Mouse (Mus musculus) spleen, adult 2 months (tissue): ENCODE measurements around the gene Ctrc. TPM values are rescaled to one million over a fixed set of nuclear protein-coding genes. Genes with fewer than 3 reads are reported as not detected.

Experiments used
- DNase-seq, 2 experiments: peaks; one replicate each; pipeline versions ENCODE4 v3.0.0 to v3.0.0-alpha.2; 2012 to 2021; ENCODE audit warnings: low spot score in 2 of 2, low read depth in 1 of 2
- H3K27ac ChIP-seq: fragments of 200-500 bp; 2 replicates; pipeline ENCODE4 v1.5.1; 2012; ENCODE audit warnings: low read length, inconsistent platforms; ENCODE audit not compliant: insufficient read depth
- H3K27me3 ChIP-seq: fragments of 200-500 bp; 2 replicates; pipeline ENCODE4 v1.6.1; 2012; ENCODE audit warnings: mild to moderate bottlenecking, moderate library complexity, low read length, inconsistent platforms; ENCODE audit not compliant: control insufficient read depth, insufficient read depth
- H3K36me3 ChIP-seq: fragments of 200-500 bp; 2 replicates; pipeline ENCODE4 v1.6.1; 2012; ENCODE audit warnings: mild to moderate bottlenecking, low read length, inconsistent platforms; ENCODE audit not compliant: control insufficient read depth, insufficient read depth
- H3K4me1 ChIP-seq: fragments of 200-500 bp; 2 replicates; pipeline ENCODE4 v1.6.1; 2011; ENCODE audit warnings: inconsistent platforms; ENCODE audit not compliant: control insufficient read depth, insufficient read depth, insufficient read length
- H3K4me3 ChIP-seq: fragments of 200-500 bp; 2 replicates; pipeline ENCODE4 v1.5.1; 2011; ENCODE audit warnings: mild to moderate bottlenecking, inconsistent platforms; ENCODE audit not compliant: insufficient read depth, insufficient read length; ENCODE audit errors: extremely low read depth
- CTCF ChIP-seq: fragments of 200-500 bp; IDR thresholded peaks from 2 replicates; pipeline ENCODE4 v1.5.1; 2011; ENCODE audit warnings: mild to moderate bottlenecking, inconsistent platforms; ENCODE audit not compliant: insufficient read depth, insufficient read length, insufficient replicate concordance; ENCODE audit errors: extremely low read depth
- POLR2A ChIP-seq: fragments of 200-500 bp; IDR thresholded peaks from 2 replicates; pipeline ENCODE4 v1.6.1; 2011; ENCODE audit warnings: low read depth, low read length, inconsistent platforms
- WGBS: fragments of 180-500 bp; shearing (Covaris S2); methylation state at CpG from one replicate; pipeline ENCODE4 v1.1.7; 2018; 5-methylcytosine and 5-hydroxymethylcytosine counted together
- polyA plus RNA-seq: library from polyadenylated mRNA; depleted of rRNA; stranded (reverse); fragments of >200 nt; gene quantifications from 2 replicates; pipeline ENCODE4 v1.2.3, GENCODE M21; 2012

The Ctrc gene
- polyA plus RNA-seq, 1 experiment, result 1,887 TPM

DNA sequence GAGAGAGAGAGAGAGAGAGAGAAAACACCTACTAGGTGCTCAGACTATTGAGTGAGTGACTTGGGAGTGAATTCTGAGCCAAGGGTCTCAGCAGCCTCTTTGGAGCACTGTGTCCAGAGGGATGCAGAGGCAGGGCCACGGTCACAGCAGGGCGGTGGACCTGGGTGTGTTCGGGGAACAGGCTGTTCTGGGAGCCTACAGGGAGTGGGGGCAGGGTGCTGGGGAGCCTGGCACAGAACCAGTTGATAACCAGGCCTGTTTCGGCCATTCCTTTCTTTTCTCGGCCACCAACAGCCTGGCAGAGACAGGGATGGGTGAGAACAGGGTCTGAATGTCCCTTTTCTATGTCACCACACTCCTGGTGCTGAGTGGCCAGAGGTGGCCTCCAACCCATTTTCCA is 16.7 kb upstream of the Ctrc start:
- TF ChIP-seq POLR2A (no peak), CTCF (no peak)
- WGBS, result 87% methylated on average over 5 of the region's 5 CpGs
- peaks cover 4% of the 10 kb centered on the region; the same call in 1 of the 2 replicates for H3K4me1 ChIP-seq
- no peaks in the 10 kb centered on the region for H3K27me3 ChIP-seq
- H3K27ac ChIP-seq, result no peak overlapping the region
- no peak overlapping the region for H3K4me3 ChIP-seq
- no peak for DNase-seq
- H3K36me3 ChIP-seq, result peaks cover 25% of the 10 kb centered on the region

DNA sequence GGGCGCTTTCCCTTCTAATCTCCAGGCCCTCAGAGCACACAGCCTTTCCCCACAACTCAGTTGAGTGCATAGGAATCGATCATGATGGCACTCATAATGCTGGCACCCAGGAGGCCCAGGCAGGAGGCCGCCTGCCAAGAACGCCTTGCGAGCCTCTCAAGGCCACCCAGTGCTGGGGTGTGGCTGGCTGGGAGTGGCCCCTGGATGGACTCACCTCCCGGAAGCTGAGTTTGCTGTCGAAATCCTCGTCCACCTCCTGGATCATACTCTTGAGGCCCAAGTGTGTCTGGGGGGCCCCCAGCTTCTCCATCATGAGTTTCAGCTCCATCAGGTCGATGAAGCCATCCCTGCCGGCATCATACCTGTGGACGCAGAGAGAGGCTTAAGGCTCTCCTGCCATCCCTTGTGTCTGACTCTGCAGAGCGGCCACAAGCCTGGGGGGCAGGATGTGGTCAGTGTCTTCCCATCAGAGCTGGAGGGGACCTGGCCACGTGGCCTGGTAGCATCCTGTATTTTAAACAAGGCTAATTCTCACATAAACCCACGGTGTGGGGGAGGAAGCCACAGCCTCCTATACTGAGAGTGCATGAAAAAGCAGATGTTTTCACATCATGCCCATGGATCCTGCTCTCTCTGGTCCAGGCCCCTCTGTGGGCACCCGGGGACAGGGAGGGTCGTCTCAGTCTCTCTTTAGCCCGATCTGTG is 15.6 kb upstream of the Ctrc start:
- H3K4me1 ChIP-seq, result peaks cover 4% of the 10 kb centered on the region; the same call in 1 of the 2 replicates
- peaks cover 25% of the 10 kb centered on the region for H3K36me3 ChIP-seq
- WGBS, result 53% methylated on average over 17 of the region's 17 CpGs

DNA sequence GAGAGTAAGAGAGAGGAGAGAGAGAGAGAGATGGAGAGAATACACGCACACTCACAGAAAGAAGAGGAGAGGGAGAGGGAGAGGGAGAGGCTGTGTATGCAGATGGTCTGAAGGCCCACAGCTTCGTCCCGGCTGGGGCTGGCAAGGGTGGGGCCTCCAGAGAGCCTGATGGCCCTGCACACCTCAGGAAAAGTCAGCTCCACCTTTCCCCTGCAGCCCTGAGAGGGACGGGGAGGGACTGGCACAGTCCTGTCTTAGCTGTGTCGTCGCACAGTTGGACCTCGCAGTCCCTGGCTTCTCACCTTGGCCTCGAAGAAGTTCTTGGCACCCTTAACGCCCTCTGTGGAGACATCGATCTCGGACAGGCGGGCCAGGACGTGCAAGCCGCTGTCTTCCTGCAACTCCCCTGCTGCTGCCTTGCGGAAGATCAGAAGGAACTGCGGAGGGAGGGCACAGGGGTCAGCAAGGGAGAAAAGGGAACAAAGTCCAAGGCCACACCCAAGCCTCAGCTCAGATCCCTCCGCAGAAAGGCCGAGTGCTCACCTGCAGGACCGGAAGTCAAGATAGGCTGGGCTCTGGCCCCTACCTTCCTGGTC is 14.2 kb upstream of the Ctrc start:
- Histone ChIP-seq H3K27me3 (no peaks in the 10 kb centered on the region), H3K4me3 (no peak overlapping the region), H3K4me1 (peaks cover 4% of the 10 kb centered on the region; the same call in 1 of the 2 replicates), H3K36me3 (peaks cover 23% of the 10 kb centered on the region), H3K27ac (no peak overlapping the region)
- 90% methylated on average over 19 of the region's 19 CpGs for WGBS
- DNase-seq, result no peak
- no peak for TF ChIP-seq POLR2A
- no peak for TF ChIP-seq CTCF

More for the DNA sequence above, 15.6 kb upstream of the Ctrc start:
- Histone ChIP-seq H3K4me3 (no peak overlapping the region), H3K27me3 (no peaks in the 10 kb centered on the region), H3K27ac (peak overlapping the region; percentile 59; the same call in 1 of the 2 replicates)
- TF ChIP-seq POLR2A, result no peak
- TF ChIP-seq CTCF, result no peak
- no peak for DNase-seq

DNA sequence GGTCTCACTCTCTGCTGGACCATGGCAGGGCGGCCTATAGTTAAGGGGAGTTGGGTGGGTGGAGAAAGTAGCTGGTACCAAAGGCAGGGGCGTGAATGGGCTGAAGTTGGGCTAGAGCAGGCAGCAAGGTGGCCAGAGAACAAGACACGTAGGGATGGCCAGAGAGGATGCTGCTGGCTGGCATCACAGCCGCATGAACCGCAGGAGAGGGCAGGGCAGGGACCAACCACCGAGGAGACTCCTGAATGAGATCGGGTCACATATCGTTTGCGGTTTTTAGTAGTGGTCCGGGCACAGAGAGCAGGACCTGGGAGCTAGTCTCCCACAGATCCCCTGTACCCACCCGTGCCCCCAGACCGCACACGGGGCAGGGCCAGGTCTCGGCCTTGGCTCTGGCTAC is 13.2 kb upstream of the Ctrc start:
- DNase-seq, result no peak
- H3K36me3 ChIP-seq, result peaks cover 23% of the 10 kb centered on the region
- TF ChIP-seq POLR2A (no peak), CTCF (no peak)
- H3K27ac ChIP-seq, result no peak overlapping the region
- 95% methylated on average over 14 of the region's 14 CpGs for WGBS
- no peak overlapping the region for H3K4me3 ChIP-seq
- peaks cover 3% of the 10 kb centered on the region; the same call in 1 of the 2 replicates for H3K4me1 ChIP-seq
- H3K27me3 ChIP-seq, result no peaks in the 10 kb centered on the region

DNA sequence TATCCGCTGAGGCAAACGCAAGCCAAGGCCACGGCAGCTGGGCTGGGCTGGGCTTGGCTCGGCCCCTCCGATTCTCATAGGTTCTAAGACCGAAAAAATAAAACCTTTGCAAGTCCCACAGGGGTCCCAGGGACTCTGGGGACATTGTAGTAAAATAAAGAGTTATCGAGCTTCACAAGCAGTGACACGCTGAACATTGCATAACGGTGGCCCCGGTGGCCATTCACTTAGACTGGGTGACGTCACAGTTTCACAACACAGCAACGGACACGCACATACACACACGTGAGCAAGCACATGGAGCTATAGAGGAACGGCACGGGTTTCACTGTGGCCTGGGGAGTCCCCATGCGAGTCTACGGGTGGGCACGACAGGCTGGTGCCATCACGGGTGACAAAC is 12.3 kb upstream of the Ctrc start:
- Histone ChIP-seq H3K4me1 (peaks cover 2% of the 10 kb centered on the region; the same call in 1 of the 2 replicates), H3K36me3 (peaks cover 23% of the 10 kb centered on the region)

DNA sequence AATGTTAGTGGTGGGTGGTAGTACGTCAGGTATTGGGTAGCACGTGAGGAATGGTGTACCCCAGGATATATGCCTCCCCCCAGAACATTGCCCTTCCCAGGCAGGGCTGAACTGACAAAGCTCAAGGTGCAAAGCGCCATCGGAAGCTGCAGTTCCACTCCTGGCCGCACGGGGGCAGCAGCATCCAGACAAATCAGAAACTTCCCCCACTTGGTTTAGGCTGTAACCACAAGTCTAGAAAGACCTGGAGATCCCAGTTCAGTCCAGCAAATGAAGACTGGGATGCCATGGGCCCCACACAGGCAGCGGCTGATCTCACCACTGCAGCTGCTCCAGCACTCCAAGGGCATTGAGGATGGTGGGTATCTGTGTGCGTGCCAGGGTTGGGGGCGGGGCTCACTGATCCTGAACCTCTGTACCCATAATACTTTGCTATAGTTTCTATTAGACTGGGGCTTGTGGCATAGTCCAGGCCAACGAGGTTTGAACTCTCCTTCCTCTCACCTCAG is 11.3 kb upstream of the Ctrc start:
- no peak overlapping the region for H3K4me3 ChIP-seq
- 14% methylated on average over 10 of the region's 10 CpGs for WGBS
- no peak overlapping the region for H3K27ac ChIP-seq
- TF ChIP-seq POLR2A (no peak), CTCF (peak; percentile 97)
- peaks cover under 1% of the 10 kb centered on the region; the same call in 1 of the 2 replicates for H3K4me1 ChIP-seq
- no peaks in the 10 kb centered on the region for H3K27me3 ChIP-seq
- peak; percentile 23 to 68 for DNase-seq
- H3K36me3 ChIP-seq, result peaks cover 23% of the 10 kb centered on the region

More for the DNA sequence above, 12.3 kb upstream of the Ctrc start:
- Histone ChIP-seq H3K27ac (no peak overlapping the region), H3K4me3 (no peak overlapping the region), H3K27me3 (no peaks in the 10 kb centered on the region)
- no peak for TF ChIP-seq CTCF
- TF ChIP-seq POLR2A, result no peak
- DNase-seq, result no peak
- WGBS, result 73% methylated on average over 20 of the region's 20 CpGs
